Mouse (Mus musculus): Measurements from ENCODE around the gene Zfp358.

The Zfp358 gene

GRCm38 (mm10) chr8:3492901-3493844, at the start of gene Zfp358:
Zfp358 (plus strand) TSS chr8:3493138.
- DNase-seq (ENCODE audit: low spot score) = peak; percentile 61

DNA sequence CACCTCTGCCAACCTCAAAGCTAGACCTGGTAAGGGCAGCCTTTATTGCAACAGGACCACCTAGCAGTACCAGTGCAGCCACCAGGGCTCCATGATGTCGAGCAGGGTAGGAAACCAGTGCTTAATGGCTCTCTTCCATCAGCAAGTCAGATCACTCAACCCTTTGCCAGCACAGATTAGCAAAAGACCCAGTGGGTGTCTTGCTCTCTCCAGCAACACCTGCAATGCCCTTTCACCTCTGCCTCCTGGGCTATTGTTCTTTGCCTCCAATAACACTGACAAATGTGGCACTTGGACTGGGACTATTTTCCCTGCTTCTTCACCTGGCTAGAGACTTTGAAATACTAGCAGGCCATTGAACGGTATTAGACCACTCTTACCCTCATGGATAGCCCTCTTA, 43.7 kb upstream of the Zfp358 start:
- DNase-seq (ENCODE audit: low spot score) = no peak

DNA sequence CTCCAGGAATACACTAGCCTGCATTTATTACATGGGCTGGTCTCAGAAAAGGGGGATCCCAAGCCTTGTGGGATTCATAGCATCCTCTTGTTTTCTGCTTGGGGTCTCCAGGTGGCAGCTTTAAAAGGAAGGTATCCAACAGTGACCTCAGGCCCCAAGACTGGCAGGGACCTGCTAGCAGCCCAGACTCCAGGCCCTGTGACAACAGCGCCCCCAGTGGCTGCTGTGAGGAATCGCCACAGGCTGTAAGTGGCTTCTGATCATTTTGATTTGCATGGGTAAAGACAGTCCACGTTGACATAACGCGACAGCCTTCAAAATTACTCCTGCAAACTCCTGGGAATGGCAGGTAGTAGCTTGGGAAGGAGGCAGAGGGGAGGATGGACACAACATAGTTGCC, 42.3 kb upstream of the Zfp358 start:
- DNase-seq (ENCODE audit: low spot score) = no peak

GRCm38 (mm10) chr8:3451992-3452391, 40.9 kb upstream of the Zfp358 start:
- no peak for DNase-seq (ENCODE audit: low spot score)

- no peak for DNase-seq (ENCODE audit: low spot score)
These were observed 29.7 kb upstream of the Zfp358 start for GRCm38 (mm10) chr8:3463248-3463647.

GRCm38 (mm10) chr8:3464309-3464708, 28.6 kb upstream of the Zfp358 start:
- DNase-seq (ENCODE audit: low spot score) = no peak

DNA sequence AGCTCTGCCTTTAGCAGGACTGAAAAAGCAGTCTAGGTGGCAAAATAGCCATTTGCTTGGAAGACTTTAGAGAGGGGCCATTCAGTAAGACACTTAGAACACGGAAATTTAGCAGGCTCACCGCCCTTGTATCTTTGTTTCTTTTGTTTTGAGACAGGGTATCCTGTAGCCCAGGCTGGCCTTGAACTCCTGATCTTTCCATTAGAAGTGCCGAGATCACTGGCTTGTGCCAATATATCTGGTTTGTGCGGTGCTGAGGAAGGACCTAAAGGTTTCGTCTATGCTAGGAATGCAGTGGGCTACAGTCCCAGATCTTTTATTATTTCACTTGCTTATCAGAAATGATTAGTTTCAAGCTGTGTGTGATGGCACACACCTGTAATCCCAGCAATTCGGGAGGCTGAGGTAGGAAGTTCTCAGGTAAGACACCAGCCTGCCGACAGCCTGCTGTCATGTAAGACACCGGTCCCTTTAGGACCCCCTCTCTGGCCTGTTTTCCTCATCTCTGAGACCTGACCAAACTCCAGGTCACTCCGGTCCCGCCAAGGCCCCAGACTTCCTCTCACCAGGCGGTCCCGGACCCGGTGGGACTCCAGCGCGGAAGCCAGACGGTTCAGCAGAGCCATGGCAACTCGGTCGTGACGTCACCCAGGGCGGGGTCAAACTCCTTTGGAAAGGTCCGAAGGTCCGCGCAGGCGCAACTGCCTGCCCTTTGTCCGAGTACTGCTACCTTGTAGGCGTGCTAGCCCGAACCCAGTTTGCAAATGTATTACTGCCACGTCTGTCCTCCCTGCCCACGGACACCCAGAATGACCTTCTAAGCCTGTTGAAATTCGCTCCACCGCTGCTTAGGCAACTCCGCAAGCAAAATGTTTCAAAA, 25.7 kb upstream of the Zfp358 start, which contains the start of gene Pex11g:
TSS of gene Pex11g (minus strand) at position 675 of the 880 bp plus-strand sequence.
- peak; percentile 93 for DNase-seq (ENCODE audit: low spot score)

- no peak for DNase-seq (ENCODE audit: low spot score)
These were observed 24.9 kb upstream of the Zfp358 start for GRCm38 (mm10) chr8:3467886-3468545.

DNA sequence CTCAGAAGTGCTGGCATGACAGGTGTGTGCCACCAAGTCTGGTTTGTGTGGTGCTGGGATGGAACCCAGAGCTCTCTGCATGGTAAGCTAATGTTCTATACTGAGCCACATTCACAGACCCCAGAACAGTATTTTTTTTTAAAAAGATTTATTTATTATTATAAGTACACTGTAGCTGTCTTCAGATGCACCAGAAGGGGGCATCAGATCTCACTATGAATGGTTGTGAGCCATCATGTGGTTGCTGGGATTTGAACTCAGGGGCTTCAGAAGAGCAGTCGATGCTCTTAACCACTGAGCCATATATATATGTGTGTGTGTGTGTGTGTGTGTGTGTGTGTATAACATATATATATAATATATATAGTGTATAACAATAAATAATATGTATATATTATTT, 24.1 kb upstream of the Zfp358 start:
- no peak for DNase-seq (ENCODE audit: low spot score)

- no peak for DNase-seq (ENCODE audit: low spot score)
These were observed 22.4 kb upstream of the Zfp358 start, which contains the start of gene Tex45 for GRCm38 (mm10) chr8:3470562-3470961. Tex45 (plus strand) TSS chr8:3470862.

DNA sequence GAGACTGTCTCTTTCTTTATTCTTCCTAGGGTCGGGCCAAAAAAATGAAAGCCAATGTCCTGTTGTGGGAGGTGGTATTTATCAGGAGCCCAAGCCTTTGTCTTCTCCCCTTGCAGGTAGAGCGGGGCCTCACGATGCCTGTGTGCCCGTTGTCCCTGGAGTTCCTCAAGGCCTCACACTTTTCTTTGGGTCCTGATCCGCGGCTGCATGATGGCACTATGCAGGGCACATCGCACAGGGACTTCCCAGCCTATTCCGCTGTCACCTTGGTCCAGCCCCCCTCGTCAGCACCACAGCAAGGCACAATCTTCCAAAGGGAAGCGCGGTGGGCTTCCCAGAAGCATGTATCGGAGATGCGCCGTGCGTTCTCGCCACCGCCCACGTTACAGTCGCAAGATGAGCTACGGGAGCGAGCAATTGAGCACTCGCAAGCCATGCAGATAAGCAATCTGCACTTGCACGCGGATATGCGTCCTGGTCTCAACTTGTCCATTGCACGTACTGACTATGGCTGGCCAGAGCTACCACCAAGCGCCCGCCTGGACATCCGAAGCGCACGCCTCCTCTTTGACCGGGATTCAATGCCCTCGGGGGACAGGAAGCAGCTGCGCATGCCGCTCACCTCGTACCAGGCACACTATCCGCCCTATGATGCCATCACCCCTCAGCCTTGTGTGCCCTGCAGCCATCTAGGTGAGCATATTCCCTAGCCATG, 17.1 kb upstream of the Zfp358 start:
- DNase-seq (ENCODE audit: low spot score) = no peak

DNA sequence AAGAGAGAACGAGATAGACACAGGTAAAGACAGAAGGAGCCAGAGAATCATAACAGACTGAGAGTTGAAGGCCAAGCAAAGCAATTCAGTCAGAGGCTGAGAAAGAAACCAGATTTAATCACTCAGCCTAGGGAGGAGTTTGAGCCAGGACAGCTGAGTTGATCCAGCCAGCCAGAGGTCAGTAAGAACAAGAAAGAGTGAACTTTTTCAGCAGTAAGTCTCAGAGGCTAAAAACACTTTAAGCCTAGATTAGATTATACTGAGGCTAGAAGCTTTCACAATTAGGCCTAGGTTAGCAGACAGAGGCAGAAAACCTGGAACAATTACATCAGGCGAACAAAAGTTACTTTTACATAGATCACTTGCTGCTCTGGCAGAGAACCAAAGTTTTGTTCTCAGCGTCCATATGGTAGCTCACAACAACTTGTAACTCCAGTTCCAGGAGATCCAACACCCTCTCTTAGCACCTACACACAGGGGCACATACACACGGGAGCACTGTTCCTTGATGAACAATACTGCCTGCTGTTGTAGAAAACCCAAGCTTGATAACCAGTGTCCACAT, 12.6 kb upstream of the Zfp358 start:
- no peak for DNase-seq (ENCODE audit: low spot score)

- DNase-seq (ENCODE audit: low spot score) = no peak
These were observed 11.3 kb upstream of the Zfp358 start for GRCm38 (mm10) chr8:3481605-3482004.

DNA sequence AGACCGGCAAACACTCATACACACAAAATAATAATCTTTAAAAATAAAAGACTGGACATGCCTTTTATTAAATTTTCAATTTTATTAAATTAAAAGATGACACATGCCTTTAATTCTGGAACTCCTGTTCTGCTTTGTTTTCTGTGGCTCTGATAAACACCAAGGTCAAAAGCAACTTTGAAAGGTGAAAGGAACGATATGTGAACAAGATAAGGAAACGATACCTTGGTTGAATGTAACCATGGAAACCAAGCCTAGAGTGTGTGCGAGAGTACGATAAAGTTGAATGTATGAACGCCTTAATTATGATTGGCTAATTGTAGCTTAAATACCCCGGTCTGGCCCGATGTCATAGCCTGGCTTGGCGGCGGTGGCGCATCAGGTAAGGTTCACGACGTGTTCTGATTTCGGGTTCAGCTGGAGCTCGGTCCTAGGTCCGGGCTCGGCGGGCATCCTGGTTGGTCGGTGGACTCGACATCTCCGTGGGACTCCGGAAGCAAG, 10.6 kb upstream of the Zfp358 start:
- DNase-seq (ENCODE audit: low spot score) = no peak

- DNase-seq (ENCODE audit: low spot score) = no peak
These were observed 9.4 kb upstream of the Zfp358 start for GRCm38 (mm10) chr8:3483546-3483945.

- no peak for DNase-seq (ENCODE audit: low spot score)
These were observed 7.7 kb upstream of the Zfp358 start for GRCm38 (mm10) chr8:3485192-3485591.

- DNase-seq (ENCODE audit: low spot score) = no peak
These were observed 889 bp downstream of the Zfp358 start for GRCm38 (mm10) chr8:3493845-3494208.

GRCm38 (mm10) chr8:3495578-3496427, 2.9 kb downstream of the Zfp358 start:
- no peak for DNase-seq (ENCODE audit: low spot score)

GRCm38 (mm10) chr8:3496428-3496748, 3.5 kb downstream of the Zfp358 start:
- no peak for DNase-seq (ENCODE audit: low spot score)

GRCm38 (mm10) chr8:3498583-3498982, 5.6 kb downstream of the Zfp358 start:
- no peak for DNase-seq (ENCODE audit: low spot score)
